Mouse (Mus musculus) cerebellum, adult 2 months (tissue): ENCODE data around the gene Pbld1.

ENCODE experiments used
- CTCF ChIP-seq: fragments of 200-500 bp; IDR thresholded peaks from 2 replicates; pipeline ENCODE4 v1.5.1; 2011; ENCODE audit warnings: low read depth, mild to moderate bottlenecking, control low read depth, low read length, moderate library complexity, borderline replicate concordance; ENCODE audit not compliant: insufficient read depth
- POLR2A ChIP-seq: fragments of 200-500 bp; IDR thresholded peaks from 2 replicates; pipeline ENCODE4 v1.6.1; 2011; ENCODE audit warnings: low read length, control low read depth, borderline replicate concordance; ENCODE audit not compliant: insufficient read depth

DNA sequence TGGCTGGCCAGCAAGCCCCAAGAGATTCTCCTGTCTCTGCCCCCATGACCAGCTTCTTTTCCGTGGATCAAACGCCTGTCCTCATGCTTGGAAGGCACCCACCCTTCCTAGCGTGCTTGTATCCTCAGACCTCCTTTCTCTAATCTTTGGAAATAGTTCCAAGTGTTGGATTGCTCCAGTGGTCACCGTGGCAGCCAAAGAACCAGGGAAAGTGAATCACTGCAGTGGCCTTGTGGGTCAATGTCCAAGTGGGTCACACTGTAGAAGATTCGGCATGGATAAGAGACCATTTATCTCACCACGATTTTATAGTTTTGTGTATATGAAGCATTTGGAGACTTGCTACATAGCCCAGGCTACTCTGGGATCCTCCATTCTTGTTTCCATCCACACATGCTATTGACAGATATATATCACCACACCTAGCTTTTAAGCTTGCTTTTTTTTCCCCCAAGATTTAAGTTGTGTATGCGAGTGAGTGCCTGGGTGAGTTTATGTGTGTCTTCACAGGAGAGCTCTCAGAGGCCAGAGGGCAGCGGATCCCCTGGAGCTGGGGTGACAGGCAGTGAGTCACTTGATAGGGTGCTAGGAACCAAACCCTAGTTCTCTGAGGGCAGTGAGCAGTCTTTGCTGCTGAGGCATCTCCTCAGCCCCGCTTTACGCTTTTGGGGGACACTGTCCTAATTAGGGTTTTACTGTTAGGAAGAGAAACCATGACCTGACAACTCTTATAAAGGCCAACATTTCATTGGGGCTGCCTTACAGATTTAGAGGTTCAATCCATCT lies 32.4 kb upstream of the Pbld1 start:
- TF ChIP-seq POLR2A, result no peak
- no peak for TF ChIP-seq CTCF
